9 mouse cellular contexts compared by ENCODE assay signal in the genomic region with DNA sequence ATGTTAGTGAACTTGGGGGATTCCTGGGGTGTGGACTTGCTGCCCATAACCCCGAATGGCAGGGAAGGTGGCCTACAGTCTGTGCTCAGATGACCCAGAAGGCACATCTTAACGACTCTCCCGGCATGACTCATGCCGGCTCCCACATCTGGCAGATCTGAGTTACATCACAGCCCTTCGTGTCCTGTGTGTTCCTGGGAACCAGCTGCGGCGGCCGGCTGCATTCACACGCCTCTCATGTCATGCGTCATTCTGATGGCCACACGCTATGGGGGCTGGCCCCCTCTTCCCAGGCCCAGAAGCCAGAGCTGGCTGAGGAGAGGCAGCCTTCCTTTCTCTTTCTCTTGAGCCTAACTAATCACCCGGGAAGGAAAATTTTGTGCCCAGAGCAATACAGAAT.
A peak's percentile ranks its signal among the peaks of the same experiment; 100 is the strongest.
DNase-seq lines count a peak whose midpoint lies in the region; ATAC-seq and TF ChIP-seq lines count a peak whose summit lies in the region.
"Had no signal": no experiment of that assay in that cellular context is flagged by ENCODE, and none has a peak within 500 bp of the region (broad histone marks: within the 10 kb centered on the region; RNA-seq: fewer than 3 reads in every experiment).

No protein-coding gene starts in this region.

- H3K4me1 ChIP-seq in midbrain, embryonic 15.5 days, result peaks cover 16% of the 10 kb centered on the region
- H3K4me1 ChIP-seq in midbrain, embryonic 11.5 days (ENCODE audit: control insufficient read depth, insufficient read depth, low read length), result peaks cover 2% of the 10 kb centered on the region; the same call in 1 of the 2 replicates
- peaks cover 17% of the 10 kb centered on the region for H3K4me1 ChIP-seq in limb, embryonic 14.5 days (ENCODE audit: control insufficient read depth, insufficient read depth, low read length)
- peaks cover 6% of the 10 kb centered on the region; the same call in 1 of the 2 replicates for H3K4me1 ChIP-seq in stomach, embryonic 14.5 days (ENCODE audit: control insufficient read depth, insufficient read depth, low read length)

- no peaks in the 10 kb centered on the region for H3K9me3 ChIP-seq in midbrain, embryonic 15.5 days
- no peaks in the 10 kb centered on the region for H3K9me3 ChIP-seq in midbrain, embryonic 11.5 days (ENCODE audit: control insufficient read depth, low read length)
- H3K9me3 ChIP-seq in limb, embryonic 14.5 days (ENCODE audit: control insufficient read depth, low read length), result no peaks in the 10 kb centered on the region
- no peaks in the 10 kb centered on the region for H3K9me3 ChIP-seq in stomach, embryonic 14.5 days (ENCODE audit: control insufficient read depth, low read depth, low read length)
- H3K9me3 ChIP-seq: liver, embryonic 15.5 days had no signal

- no peak overlapping the region for H3K9ac ChIP-seq in midbrain, embryonic 15.5 days
- no peak overlapping the region for H3K9ac ChIP-seq in midbrain, embryonic 11.5 days (ENCODE audit: low read length)
- H3K9ac ChIP-seq in limb, embryonic 14.5 days (ENCODE audit: low read depth, low read length, severe bottlenecking), result no peak overlapping the region
- H3K9ac ChIP-seq in stomach, embryonic 14.5 days (replicated peaks; ENCODE audit: low read depth, low read length), result no peak overlapping the region
- H3K9ac ChIP-seq: liver, embryonic 15.5 days had no signal

- WGBS in midbrain, embryonic 15.5 days, result 69% methylated on average over 12 of the region's 12 CpGs
- WGBS in midbrain, embryonic 11.5 days, result 85% methylated on average over 12 of the region's 12 CpGs
- 21% methylated on average over 12 of the region's 12 CpGs for WGBS in limb, embryonic 14.5 days
- 40% methylated on average over 12 of the region's 12 CpGs for WGBS in stomach, embryonic 14.5 days

- no peaks in the 10 kb centered on the region for H3K27me3 ChIP-seq in midbrain, embryonic 15.5 days (replicated peaks)
- H3K27me3 ChIP-seq in midbrain, embryonic 11.5 days (ENCODE audit: control insufficient read depth, insufficient read depth, low read length), result no peaks in the 10 kb centered on the region
- H3K27me3 ChIP-seq in limb, embryonic 14.5 days (ENCODE audit: control insufficient read depth, insufficient read depth, low read length), result no peaks in the 10 kb centered on the region
- no peaks in the 10 kb centered on the region for H3K27me3 ChIP-seq in stomach, embryonic 14.5 days (ENCODE audit: control insufficient read depth, insufficient read depth, low read length)
- H3K27me3 ChIP-seq: liver, embryonic 15.5 days had no signal

- H3K4me3 ChIP-seq in midbrain, embryonic 15.5 days, result no peak overlapping the region
- H3K4me3 ChIP-seq in midbrain, embryonic 11.5 days (ENCODE audit: low read depth, low read length), result no peak overlapping the region
- H3K4me3 ChIP-seq in limb, embryonic 14.5 days (replicated peaks; ENCODE audit: low read length), result no peak overlapping the region
- H3K4me3 ChIP-seq in stomach, embryonic 14.5 days (ENCODE audit: low read depth, low read length), result no peak overlapping the region
- H3K4me3 ChIP-seq: liver, embryonic 15.5 days had no signal

- no peak overlapping the region for H3K4me2 ChIP-seq in midbrain, embryonic 15.5 days
- no peak overlapping the region for H3K4me2 ChIP-seq in midbrain, embryonic 11.5 days
- 0 out of 2 replicates have a peak overlapping the region, but pooled peaks have one; percentile 8 for H3K4me2 ChIP-seq in limb, embryonic 14.5 days (replicated peaks; ENCODE audit: low read depth, low read length, severe bottlenecking)
- no peak overlapping the region for H3K4me2 ChIP-seq in stomach, embryonic 14.5 days (replicated peaks; ENCODE audit: low read depth, low read length)
- H3K4me2 ChIP-seq: liver, embryonic 15.5 days had no signal

- no peak for DNase-seq in midbrain, embryonic 11.5 days (ENCODE audit: low spot score, missing footprints)
- DNase-seq in embryo, embryonic 10.5 days (ENCODE audit: low spot score), result peak; percentile 47
- peak; percentile 71 to 75 for DNase-seq in heart, postnatal 14 days
- DNase-seq in limb, embryonic 14.5 days (ENCODE audit: low spot score), result peak; percentile 50
- no peak for DNase-seq in cerebellum, postnatal 14 days

- H3K27ac ChIP-seq in midbrain, embryonic 15.5 days, result peak overlapping the region; percentile 14; the same call in 1 of the 2 replicates
- no peak overlapping the region for H3K27ac ChIP-seq in midbrain, embryonic 11.5 days (ENCODE audit: low read depth, low read length)
- H3K27ac ChIP-seq in limb, embryonic 14.5 days (replicated peaks; ENCODE audit: low read depth, low read length), result peak overlapping the region; percentile 10; the same call in 1 of the 2 replicates
- peak overlapping the region; percentile 10; the same call in 1 of the 2 replicates for H3K27ac ChIP-seq in stomach, embryonic 14.5 days (ENCODE audit: low read length)
- H3K27ac ChIP-seq: liver, embryonic 15.5 days had no signal

- H3K36me3 ChIP-seq in midbrain, embryonic 15.5 days (replicated peaks), result no peaks in the 10 kb centered on the region
- no peaks in the 10 kb centered on the region for H3K36me3 ChIP-seq in midbrain, embryonic 11.5 days (ENCODE audit: control insufficient read depth, insufficient read depth, low read length)
- no peaks in the 10 kb centered on the region for H3K36me3 ChIP-seq in limb, embryonic 14.5 days (ENCODE audit: control insufficient read depth, insufficient read depth, low read length)
- no peaks in the 10 kb centered on the region for H3K36me3 ChIP-seq in stomach, embryonic 14.5 days (ENCODE audit: control insufficient read depth, insufficient read depth, low read length)
- H3K36me3 ChIP-seq: liver, embryonic 15.5 days had no signal

- intact Hi-C loops in heart, postnatal 14 days (cut with DNase I), result no loop called here

- no peak for TF ChIP-seq POLR2A in limb, embryonic 14.5 days (IDR thresholded peaks at IDR 0.05; ENCODE audit: borderline replicate concordance, extremely low read depth, insufficient read depth, insufficient read length)

- ATAC-seq in midbrain, embryonic 15.5 days (replicated peaks), result no peak
- ATAC-seq in midbrain, embryonic 11.5 days (ENCODE audit: low FRiP score), result no peak
- ATAC-seq in limb, embryonic 14.5 days (ENCODE audit: low FRiP score, low read depth), result peak; percentile 82
- ATAC-seq in stomach, embryonic 14.5 days (ENCODE audit: insufficient number of reproducible peaks, insufficient read depth, low FRiP score, low read depth), result peak; percentile 66; the same call in 1 of the 2 replicates
- ATAC-seq in megakaryocyte-erythroid progenitor cell, adult 5-6 weeks (replicated peaks; ENCODE audit: low FRiP score, low TSS enrichment, poor library complexity, severe bottlenecking), result no peak

Comparison
In these comparisons a context has a peak if more than half of its experiments do, and no peak if none do; other contexts are left out.
1. ATAC-seq: peak in limb, embryonic 14.5 days (single experiment) and stomach, embryonic 14.5 days (single experiment); none in midbrain, embryonic 15.5 days (single experiment), midbrain, embryonic 11.5 days (single experiment) and megakaryocyte-erythroid progenitor cell, adult 5-6 weeks (single experiment).
2. DNase-seq: peak in embryo, embryonic 10.5 days (single experiment), heart, postnatal 14 days (2 of 2) and limb, embryonic 14.5 days (single experiment); none in midbrain, embryonic 11.5 days (single experiment) and cerebellum, postnatal 14 days (0 of 2).